Mouse (Mus musculus) limb, embryonic 14.5 days (tissue): ENCODE measurements around the gene Crybb1. TPM values are rescaled to one million over a fixed set of nuclear protein-coding genes. Genes with fewer than 3 reads are reported as not detected.

Experiments
- ATAC-seq: fragments of 200-750 bp; cut with Nextera tagmentation; 2 replicates; pipeline ENCODE4 v1.8.0; 2017; ENCODE audit warnings: low read depth, moderate number of reproducible peaks, moderate TSS enrichment; ENCODE audit not compliant: low FRiP score
- DNase-seq: peaks from one replicate; pipeline ENCODE4 v3.0.0-alpha.2; 2015; ENCODE audit warnings: low spot score
- H3K27ac ChIP-seq: fragments of 300-500 bp; sonication (generic); replicated peaks from 2 replicates; pipeline ENCODE4 v1.5.1; 2014; ENCODE audit warnings: low read depth, mild to moderate bottlenecking, low read length, moderate library complexity, mixed read lengths
- H3K27me3 ChIP-seq: fragments of 300-500 bp; sonication (generic); 2 replicates; pipeline ENCODE4 v1.6.1; 2014; ENCODE audit warnings: low read length, mixed read lengths; ENCODE audit not compliant: control insufficient read depth, insufficient read depth
- H3K36me3 ChIP-seq: fragments of 300-500 bp; sonication (generic); 2 replicates; pipeline ENCODE4 v1.6.1; 2014; ENCODE audit warnings: mild to moderate bottlenecking, low read length, moderate library complexity, mixed read lengths; ENCODE audit not compliant: control insufficient read depth, insufficient read depth
- H3K4me1 ChIP-seq: fragments of 300-500 bp; sonication (generic); 2 replicates; pipeline ENCODE4 v1.6.1; 2014; ENCODE audit warnings: antibody characterized with exemption, low read length, mixed read lengths; ENCODE audit not compliant: control insufficient read depth, insufficient read depth
- H3K4me2 ChIP-seq: fragments of 300-500 bp; sonication (generic); replicated peaks from 2 replicates; pipeline ENCODE4 v1.6.1; 2014; ENCODE audit warnings: low read depth, mild to moderate bottlenecking, low read length, moderate library complexity; ENCODE audit not compliant: severe bottlenecking
- H3K4me3 ChIP-seq: fragments of 300-500 bp; sonication (generic); replicated peaks from 2 replicates; pipeline ENCODE4 v1.5.1; 2014; ENCODE audit warnings: low read length
- H3K9ac ChIP-seq: fragments of 300-500 bp; sonication (generic); 2 replicates; pipeline ENCODE4 v1.6.1; 2014; ENCODE audit warnings: mild to moderate bottlenecking, low read depth, low read length, moderate library complexity; ENCODE audit not compliant: severe bottlenecking
- H3K9me3 ChIP-seq: fragments of 300-500 bp; sonication (generic); 2 replicates; pipeline ENCODE4 v1.6.1; 2016; ENCODE audit warnings: low read length; ENCODE audit not compliant: control insufficient read depth
- POLR2A ChIP-seq: fragments of 200-500 bp; IDR thresholded peaks from 2 replicates; pipeline ENCODE4 v1.8.0; 2012; ENCODE audit warnings: inconsistent platforms, mild to moderate bottlenecking, moderate library complexity, borderline replicate concordance; ENCODE audit not compliant: insufficient read depth, insufficient read length; ENCODE audit errors: extremely low read depth
- WGBS: fragments of 180-500 bp; shearing (Covaris S2); extraction: QIAGEN DNeasy Blood & Tissue Kit; methylation state at CpG from one replicate; pipeline ENCODE4 v1.1.7; 2014; 5-methylcytosine and 5-hydroxymethylcytosine counted together
- polyA plus RNA-seq, 2 experiments: library from polyadenylated mRNA; depleted of rRNA in 1 of 2; stranded (reverse) in 1 of 2; unstranded in 1 of 2; fragments of >200 nt; fragmentation: Nextera tagmentation in 1 of 2; extraction: Ambion mirVana in 1 of 2; gene quantifications; 2 replicates each; pipeline versions ENCODE4 v1.2.1 to v1.2.3; 2012 to 2014

Crybb1 gene
- polyA plus RNA-seq, 2 experiments = 0.54 to 1.9 TPM

DNA sequence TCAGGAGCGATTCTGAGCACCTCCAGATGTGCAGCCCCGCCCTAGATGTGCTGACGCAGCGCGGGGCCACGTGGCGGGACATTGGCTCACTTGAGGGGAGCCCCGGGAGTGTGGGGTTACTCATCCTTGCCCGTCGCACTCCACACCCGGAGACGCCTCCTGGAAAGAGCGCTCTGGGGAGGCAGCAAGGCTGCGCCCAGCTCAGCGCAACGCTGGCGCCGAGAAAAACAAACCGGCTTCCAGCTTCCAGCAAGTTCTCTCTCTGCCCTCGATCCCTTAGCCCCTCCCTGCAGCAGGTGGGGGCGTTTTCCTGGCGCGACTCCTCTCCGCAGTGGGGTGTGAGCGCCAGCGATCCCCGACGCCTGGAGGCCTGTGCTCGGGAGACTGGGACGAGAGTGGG, 28.3 kb upstream of the Crybb1 start:
- peak overlapping the region; percentile 43 for H3K4me3 ChIP-seq
- H3K27me3 ChIP-seq = peaks cover 23% of the 10 kb centered on the region
- H3K4me1 ChIP-seq = peaks cover 15% of the 10 kb centered on the region
- no peak for TF ChIP-seq POLR2A
- peak overlapping the region; percentile 80 for H3K4me2 ChIP-seq
- DNase-seq (peak; percentile 23), ATAC-seq (peak; percentile 42)
- peak overlapping the region; percentile 53 for H3K9ac ChIP-seq
- H3K9me3 ChIP-seq = no peaks in the 10 kb centered on the region
- H3K36me3 ChIP-seq = peaks cover 3% of the 10 kb centered on the region; the same call in 1 of the 2 replicates
- H3K27ac ChIP-seq = no peak overlapping the region
- WGBS = under 1% methylated on average over 30 of the region's 30 CpGs

DNA sequence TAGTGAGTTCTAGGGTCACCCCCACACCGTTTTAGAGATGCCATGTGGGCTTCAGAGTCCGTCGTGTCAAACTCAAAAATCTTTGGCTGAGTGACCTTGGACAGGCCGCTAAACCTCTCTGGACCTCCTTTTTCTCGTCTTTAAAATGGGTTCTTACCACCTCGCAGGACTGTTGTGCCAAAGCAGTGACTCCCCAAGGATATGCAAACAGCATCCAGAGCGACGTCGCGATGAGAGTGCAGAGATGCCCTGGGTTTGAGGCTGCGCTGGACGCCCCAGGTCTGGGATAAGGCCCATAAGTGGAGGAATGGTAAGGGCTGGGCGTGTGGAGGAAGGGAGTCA, 27.7 kb upstream of the Crybb1 start:
- H3K27ac ChIP-seq = no peak overlapping the region
- H3K9me3 ChIP-seq = no peaks in the 10 kb centered on the region
- H3K9ac ChIP-seq = peak overlapping the region; percentile 53
- TF ChIP-seq POLR2A = no peak
- DNase-seq (no peak), ATAC-seq (no peak)
- H3K4me2 ChIP-seq = peak overlapping the region; percentile 80
- H3K27me3 ChIP-seq = peaks cover 23% of the 10 kb centered on the region
- H3K4me1 ChIP-seq = peaks cover 15% of the 10 kb centered on the region
- WGBS = 3% methylated on average over 12 of the region's 13 CpGs
- peaks cover under 1% of the 10 kb centered on the region; the same call in 1 of the 2 replicates for H3K36me3 ChIP-seq
- H3K4me3 ChIP-seq = peak overlapping the region; percentile 43

DNA sequence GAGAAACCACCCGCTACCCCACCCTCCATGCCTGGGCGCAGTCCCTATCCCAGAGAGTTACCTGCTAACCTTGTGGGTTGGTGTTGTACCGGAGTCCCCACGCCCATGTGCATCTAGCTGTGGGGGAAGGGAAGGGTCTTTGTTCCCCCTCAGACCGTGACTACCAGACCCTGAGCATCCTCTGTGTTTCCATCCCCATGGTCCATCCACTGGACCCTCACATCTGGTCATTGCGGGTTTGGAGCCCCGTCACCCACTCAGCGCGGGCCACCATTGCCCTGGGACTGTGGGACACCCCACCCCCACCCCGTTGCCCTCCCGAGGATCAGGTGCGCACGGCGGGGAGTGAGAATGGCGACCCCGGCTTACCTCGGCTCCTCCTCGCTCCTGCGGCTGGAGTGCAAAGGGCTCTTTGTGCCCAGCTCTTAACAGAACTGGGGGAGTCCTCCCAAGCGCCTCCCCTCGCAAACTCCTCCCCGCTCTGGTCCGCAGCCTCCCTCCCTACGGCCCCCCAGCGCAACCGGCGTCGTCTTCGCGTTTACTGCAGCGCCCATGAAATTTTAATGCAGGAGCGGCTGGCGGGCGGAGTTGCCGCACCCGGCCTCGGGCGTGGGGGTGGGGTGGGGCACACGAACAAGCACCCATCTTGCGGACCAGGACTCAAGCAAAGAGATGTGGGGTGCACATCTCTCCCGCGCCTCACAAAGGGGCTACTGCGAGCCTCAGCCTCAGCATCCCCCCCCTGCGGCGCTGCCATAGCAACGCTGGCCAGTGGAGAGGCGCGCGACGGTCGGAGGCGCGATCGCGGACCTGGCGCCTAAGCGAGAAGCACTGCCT, 27.2 kb upstream of the Crybb1 start:
- Histone ChIP-seq H3K4me2 (peak overlapping the region; percentile 80), H3K9me3 (no peaks in the 10 kb centered on the region), H3K4me3 (peak overlapping the region; percentile 43), H3K27me3 (peaks cover 23% of the 10 kb centered on the region), H3K27ac (no peak overlapping the region), H3K4me1 (peaks cover 15% of the 10 kb centered on the region), H3K9ac (peak overlapping the region; percentile 53), H3K36me3 (no peaks in the 10 kb centered on the region)
- TF ChIP-seq POLR2A = 0 out of 2 replicates have a peak, but pooled peaks have one; percentile 48
- peak; percentile 36 for ATAC-seq
- 1% methylated on average over 55 of the region's 57 CpGs for WGBS
- peak; percentile 15 for DNase-seq

DNA sequence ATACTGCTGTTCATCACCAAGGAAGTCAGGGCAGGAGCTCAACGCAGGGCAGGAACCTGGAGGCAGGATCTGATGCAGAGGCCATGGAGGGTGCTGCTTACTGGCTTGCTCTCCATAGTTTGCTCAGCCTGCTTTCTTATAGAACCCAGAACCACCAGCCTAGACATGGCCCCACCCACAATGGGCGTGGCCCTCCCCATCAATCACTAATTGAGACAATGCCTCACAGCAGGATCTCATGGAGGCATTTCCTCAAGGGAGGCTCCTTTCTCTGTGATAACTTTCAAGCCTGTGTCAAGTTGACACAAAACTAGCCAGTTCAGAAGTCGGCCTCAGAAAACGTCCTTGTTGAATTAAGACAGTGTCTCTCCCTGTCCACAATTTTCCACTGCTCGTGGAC, 19.8 kb upstream of the Crybb1 start:
- H3K4me2 ChIP-seq = no peak overlapping the region
- H3K36me3 ChIP-seq = no peaks in the 10 kb centered on the region
- no peak overlapping the region for H3K27ac ChIP-seq
- H3K4me1 ChIP-seq = peaks cover 4% of the 10 kb centered on the region; the same call in 1 of the 2 replicates
- 68% methylated on average over 5 of the region's 5 CpGs for WGBS
- H3K4me3 ChIP-seq = no peak overlapping the region
- TF ChIP-seq POLR2A = no peak
- H3K27me3 ChIP-seq = peaks cover 9% of the 10 kb centered on the region; the same call in 1 of the 2 replicates
- DNase-seq (no peak), ATAC-seq (no peak)
- H3K9ac ChIP-seq = no peak overlapping the region
- no peaks in the 10 kb centered on the region for H3K9me3 ChIP-seq

DNA sequence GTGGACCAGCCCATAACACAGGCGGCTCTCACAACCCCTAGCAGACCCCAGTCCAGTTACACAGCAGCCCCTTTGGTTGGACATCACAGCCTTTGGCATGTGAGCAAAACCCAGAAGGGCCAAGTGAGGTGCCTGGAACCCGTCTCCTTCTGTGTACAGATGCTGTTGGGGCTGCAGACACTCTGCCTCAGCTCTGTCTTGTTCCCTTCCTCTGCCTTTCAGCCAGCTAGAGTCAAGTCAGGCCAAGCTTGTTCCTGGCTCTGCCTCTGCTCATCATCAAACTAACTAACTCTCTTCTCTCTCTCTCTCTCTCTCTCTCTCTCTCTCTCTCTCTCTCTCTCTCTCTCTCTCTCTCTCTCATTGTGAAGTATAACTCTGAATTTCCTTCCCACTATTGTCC, 19.0 kb upstream of the Crybb1 start:
- DNase-seq = no peak
- no peak overlapping the region for H3K4me2 ChIP-seq
- no peak overlapping the region for H3K4me3 ChIP-seq
- ATAC-seq = no peak
- H3K27ac ChIP-seq = no peak overlapping the region
- peaks cover 9% of the 10 kb centered on the region; the same call in 1 of the 2 replicates for H3K27me3 ChIP-seq
- H3K9ac ChIP-seq = no peak overlapping the region
- WGBS = 68% methylated on average over 2 of the region's 2 CpGs
- no peaks in the 10 kb centered on the region for H3K36me3 ChIP-seq
- peaks cover 4% of the 10 kb centered on the region; the same call in 1 of the 2 replicates for H3K4me1 ChIP-seq
- H3K9me3 ChIP-seq = no peaks in the 10 kb centered on the region
- TF ChIP-seq POLR2A = no peak
